Mouse (Mus musculus): ENCODE measurements around the gene Psap.
A peak's percentile ranks its signal among the peaks of the same experiment; 100 is the strongest.
"Not testable (repeated sequence)": the region's sequence is repeated elsewhere in the genome, so short reads cannot be mapped to it uniquely, and the experiment has no call there.

Gene Psap

DNA sequence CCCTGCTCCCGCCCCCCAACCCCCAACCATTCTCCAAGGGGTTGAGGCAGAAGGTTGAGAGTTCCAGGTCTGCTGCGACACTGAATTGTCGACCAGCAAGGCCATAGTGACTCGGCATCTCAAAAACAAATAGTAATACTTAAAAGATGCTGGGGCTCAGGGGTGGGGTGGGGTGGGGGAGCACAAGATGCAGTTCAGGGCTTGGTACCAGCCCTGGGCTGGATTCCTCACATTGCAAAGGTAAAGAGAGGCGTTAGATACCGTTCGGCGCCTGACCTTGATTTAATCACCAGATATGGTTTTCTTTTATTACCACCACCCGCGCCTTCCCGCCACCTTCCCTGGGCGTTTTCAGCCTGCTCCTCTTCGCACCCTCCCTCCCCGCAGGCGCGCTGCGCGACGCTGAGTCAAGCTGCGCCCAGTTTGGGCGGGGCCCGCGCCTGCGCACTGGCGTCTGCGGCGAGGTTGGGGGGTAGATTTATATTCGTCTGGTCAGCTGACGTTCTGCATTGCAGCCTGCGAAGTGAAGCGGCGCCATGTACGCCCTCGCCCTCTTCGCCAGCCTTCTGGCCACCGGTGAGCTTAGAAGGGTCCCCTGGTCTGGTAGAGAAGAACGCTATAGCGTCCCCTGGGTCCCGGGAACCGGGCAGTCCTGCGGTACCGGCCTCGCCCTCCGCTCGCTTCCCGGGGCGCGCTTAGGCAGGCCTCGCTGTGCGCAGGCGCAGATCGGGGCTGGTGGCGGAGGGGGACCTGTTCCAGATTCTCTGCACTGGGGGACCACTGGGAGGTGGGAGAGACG lies at the start of gene Psap:
Gene Psap, plus strand, starts transcription at position 421 of the 799 bp plus-strand sequence.
- peak; percentile 89 for DNase-seq (ENCODE audit: low read depth)

DNA sequence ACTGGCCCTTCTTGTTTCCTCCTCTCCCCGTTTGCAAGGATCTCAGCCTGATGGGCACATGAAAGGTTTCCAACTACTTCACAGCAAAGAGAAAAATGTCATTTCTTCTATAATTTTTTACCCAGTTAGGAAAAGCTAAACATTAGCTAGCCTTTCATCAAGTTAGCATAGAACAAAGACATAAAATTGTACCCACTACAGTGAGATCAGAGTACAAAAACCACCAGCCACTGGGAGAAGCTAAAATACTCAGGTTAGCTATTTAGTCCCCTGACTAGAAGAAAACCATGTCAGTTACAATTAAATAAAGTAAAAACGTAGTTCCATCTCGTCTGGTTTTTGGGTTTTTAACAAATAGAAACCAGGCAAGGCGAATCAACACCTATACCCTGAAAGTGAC lies 49.8 kb upstream of the Psap start:
- DNase-seq (ENCODE audit: low read depth) = no peak

DNA sequence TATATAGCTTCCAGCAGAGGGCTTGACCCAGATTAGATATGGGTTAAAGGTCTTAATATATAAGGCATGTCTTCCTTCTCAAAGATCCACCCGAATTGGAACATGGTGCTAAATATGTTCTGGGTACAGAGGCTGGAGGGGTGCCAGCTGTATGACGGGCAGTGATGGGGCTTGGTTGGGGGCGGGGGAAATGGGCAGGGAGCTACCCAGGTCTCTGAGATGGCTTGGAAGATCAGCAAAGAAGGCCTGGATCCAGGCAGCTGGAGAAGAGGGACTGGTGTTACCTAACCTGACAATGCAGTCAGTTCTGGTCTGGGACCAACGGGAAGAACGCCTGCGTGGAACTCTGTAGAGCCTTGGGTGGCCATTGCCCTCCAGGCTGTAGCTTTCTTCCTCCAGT lies 48.3 kb upstream of the Psap start:
- no peak for DNase-seq (ENCODE audit: low read depth)

DNA sequence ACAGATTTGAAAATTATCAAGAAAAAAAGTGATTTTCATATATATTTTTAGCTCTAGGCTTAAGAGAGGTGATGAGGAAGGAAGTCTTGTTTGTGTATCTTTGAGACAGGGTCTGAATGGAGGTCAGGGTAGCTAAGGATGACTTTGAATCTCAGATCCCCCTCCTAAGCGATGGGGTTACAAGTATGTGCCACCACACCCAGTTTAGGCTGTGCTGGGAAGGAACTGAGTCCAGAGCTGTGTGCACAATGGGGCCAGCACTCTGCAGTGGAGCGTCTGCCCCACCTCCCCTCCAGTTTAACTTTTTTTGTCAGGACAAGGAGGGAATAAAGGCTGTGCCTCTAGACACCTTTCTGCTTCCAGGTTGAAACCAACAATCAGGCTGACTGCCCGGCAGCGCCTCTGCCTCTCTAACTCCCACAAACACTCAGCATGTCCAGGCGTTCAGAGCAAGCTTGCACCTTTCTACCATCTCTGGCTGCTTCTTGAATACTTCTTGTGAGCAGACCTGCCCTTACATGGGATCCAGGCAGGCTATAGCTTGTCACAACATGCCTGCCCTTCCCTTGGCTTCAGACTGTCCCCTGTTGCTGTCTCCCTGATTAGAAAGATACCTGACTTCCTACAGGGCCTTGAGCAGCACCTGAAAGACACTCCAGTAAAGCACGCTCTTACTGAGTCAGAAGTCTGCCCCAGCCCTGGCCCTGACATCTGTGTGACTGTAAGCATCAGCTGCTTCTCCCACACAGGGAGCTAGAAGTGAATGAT lies 46.9 kb upstream of the Psap start:
- DNase-seq (ENCODE audit: low read depth) = no peak

DNA sequence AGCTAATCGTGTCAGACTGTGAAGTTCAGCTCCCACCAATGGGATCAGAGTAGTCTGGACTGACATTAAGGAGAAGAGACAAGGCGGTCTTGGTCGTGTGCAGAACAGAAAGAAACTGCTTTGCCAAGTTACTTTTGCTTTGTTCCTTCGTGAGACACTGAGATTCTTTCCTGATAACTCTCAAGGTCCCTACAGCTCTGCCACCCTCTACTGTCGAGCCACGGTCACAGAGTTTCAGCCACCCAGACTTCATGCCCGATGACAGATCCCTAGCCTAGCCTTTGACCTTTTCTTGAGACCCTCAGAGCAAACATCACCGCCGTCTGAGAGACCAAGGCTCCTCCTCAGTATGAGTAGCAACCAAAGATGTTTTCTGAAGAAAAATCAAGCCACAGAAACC lies 43.4 kb upstream of the Psap start:
- no peak for DNase-seq (ENCODE audit: low read depth)

DNA sequence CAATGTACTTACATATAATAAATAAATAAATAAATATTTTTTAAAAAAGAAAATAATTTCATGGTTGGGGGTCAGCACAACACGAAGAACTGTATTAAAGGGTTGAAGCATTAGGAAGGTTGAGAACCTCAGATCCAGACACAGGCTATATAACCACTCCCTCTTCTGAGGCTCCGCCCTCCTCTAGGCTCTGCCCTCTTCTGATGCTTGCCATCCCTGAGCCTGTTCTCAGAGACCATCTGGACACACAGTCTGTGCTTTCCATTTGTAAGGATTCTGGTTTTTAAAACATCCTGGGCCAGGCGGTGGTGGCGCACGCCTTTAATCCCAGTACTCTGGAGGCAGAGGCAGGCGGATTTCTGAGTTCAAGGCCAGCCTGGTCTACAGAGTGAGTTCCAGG lies 41.6 kb upstream of the Psap start:
- not testable (repeated sequence) for DNase-seq (ENCODE audit: low read depth)

DNA sequence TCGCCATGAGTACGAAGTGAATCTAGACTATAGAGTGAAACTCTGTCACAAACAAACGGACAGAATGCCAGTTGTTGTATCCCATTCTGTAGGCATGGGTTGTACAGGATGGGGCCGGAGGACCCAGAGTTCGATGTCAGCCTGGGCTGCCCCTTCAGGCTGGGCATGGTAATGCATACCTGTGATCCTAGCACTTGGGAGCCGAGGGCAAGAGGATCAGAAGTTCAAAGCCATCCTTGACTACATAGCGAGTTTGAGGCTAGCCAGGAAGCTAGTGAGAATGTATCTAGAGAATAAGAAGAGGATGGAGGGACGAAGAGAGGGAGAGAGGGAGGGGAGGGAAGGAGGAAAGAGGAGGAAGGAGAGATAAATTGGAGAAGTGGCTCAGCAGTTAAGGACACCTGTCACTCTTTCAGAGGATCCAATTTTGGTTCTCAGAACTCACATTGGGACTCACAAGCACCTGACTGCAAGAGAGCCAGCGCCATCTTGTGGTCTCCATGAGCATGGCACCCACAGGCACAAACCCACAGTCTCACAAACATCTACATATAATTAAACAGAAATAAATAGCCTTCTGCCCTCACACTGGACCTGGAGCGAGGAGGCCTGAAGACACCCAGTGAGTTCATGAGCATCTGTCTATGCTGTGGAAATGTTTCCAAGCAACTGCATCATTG lies 39.8 kb upstream of the Psap start:
- peak; percentile 22 for DNase-seq (ENCODE audit: low read depth)

DNA sequence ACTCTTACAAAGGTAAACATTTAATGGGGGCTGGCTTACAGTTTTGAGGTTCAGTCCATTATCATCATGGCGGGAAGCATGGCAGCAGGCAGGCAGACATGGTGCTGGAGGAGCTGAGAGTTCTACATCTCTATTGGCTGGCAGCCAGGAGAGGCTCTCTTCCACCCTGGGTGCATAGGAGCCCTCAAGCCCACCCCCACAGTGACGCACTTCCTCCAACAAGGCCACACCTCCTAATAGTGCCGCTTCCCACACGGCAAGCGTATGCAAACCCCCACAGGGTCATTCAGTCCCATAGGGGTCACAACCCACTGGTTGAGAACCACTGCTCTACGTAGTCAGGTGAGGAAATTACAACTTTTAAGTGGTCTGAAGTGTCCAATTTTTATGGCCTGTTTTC lies 37.0 kb upstream of the Psap start:
- DNase-seq (ENCODE audit: low read depth) = no peak

DNA sequence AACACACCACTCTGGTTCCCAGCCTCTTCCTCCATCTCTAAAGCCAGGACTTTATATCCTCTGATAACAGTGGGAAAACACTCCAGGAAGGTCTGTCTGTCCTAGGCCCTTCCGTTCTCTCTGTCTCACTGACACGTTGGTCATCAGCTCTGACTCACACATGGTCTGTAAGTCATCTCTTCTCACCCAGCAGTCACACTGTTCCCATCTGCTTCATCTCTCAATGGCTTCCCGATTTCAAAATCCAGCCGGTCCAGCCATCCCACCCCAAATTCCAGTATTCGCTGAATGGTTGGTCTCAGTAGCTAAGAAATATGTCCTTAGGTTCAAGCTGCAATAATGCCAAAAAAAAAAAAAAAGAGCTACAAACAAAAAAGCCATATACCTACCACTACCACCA lies 33.5 kb upstream of the Psap start:
- no peak for DNase-seq (ENCODE audit: low read depth)

DNA sequence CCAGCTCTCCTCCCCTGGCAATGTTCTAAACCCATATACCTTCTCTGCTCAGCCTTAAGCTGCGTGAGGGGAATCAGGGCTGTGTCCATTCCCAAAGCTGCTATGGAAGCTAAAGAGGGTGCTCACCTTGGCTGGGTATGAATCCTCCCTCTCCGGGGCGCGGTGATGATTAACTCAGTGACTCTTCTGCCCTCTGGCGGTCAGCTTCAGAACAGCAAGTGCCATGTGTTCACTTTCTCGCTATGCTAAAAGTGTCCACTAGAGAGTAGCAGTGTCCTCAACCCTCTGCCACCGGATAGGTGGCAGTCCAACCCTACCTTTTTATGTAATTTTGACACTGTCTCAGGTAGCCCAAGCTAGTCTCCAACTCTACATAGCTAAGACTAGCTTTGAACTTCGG lies 32.4 kb upstream of the Psap start:
- DNase-seq (ENCODE audit: low read depth) = peak; percentile 86

DNA sequence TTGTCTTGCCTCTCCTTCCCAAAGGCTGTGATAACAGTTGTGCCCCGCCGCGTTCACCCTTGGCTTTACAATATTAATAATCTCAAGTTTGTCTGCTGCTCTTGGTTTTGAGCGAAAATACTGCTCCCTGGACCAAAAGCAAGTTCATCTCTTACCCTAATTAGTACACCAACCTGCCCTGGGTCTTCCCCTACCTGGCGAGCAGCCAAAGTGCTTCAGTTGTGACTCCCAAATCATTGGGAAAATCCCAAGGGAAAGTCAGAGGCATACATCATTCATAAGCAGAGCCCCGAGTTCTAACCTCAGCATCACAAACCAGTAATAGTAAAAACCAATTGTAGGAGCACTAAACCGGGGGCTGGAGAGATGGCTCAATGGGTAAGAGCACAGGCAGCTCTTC lies 31.8 kb upstream of the Psap start:
- DNase-seq (ENCODE audit: low read depth) = no peak

DNA sequence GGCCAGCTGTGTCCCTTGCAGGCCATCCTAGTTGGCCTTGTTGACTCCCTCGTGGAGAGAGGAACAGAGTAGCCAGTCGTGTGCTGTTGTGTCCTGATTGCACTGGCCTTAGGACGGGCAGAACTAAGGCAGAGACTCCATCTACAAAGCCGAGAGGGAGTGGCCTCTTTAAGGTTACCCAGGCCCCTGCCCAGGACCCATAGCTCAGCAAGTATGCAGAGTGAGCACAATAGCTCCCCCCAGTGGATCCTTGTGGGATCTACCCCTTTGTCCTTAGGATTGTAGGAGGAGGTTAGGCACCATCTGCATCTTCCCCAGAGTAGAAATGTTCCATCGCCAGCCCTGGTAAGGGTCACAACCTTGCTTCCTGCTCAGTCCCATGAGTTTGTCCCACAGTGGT lies 30.9 kb upstream of the Psap start:
- peak; percentile 61 for DNase-seq (ENCODE audit: low read depth)

DNA sequence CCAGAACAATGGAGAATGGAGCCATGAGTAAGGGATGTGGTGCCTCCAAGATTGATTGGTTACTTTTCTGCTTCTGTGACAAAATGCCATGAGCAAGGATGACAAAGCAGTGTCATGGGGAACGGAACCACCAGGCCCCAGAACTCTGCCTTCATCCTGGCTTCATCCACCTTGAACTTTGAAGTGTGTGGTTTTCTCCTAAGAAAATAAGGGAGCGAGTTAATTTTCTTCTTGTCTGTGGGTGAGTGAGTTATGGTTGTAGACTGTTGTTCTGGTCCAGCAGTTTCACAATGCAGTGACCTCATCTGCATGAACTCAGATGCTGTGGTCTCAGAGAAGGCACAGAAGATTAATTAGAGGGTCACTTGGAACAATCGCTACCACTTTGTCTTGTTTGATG lies 29.1 kb upstream of the Psap start:
- DNase-seq (ENCODE audit: low read depth) = not testable (repeated sequence)

DNA sequence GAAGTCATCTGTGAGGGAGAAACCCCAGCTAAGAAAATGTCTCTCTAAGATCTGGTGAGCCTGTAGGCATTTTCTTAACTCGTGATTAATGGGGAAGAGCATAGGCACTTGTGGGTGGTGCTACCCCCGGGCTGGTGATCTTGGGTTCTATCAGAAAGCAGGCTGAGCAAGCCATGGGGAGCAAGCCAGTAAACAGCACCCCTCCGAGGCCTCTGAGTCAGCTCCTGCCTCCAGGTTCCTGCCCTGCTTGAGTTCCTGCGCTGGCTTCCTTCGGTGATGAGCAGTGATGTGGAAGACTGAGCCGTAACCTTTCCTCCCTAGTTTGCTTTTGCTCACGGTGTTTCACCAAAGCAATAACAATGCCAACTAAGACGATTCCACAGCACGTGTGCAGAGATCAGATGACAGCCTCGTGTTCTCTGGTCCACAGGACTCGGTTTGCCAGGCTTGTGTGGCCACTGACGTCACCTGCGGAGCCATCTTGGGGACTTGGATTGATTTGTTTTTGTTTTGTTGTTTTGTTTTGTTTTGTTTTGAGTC lies 26.9 kb upstream of the Psap start:
- DNase-seq (ENCODE audit: low read depth) = no peak

DNA sequence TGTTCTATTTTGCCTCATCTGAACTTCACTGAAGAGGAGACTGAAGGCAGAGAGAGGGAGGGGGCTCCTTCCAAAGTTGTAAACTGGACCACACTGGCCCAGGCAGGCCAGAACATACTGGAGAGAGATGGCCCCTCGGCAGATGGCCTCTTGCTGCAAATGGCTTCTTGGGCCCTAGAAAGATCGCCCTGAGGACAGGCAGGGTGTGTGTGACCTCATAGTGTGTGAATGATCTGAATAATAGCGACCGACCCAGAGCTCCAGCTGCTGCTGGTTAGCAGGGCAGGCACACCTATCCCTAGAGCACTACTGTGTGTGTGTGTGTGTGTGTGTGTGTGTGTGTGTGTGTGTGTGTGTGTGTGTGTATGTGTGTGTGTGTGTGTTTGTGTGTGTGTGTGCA lies 25.2 kb upstream of the Psap start:
- no peak for DNase-seq (ENCODE audit: low read depth)

DNA sequence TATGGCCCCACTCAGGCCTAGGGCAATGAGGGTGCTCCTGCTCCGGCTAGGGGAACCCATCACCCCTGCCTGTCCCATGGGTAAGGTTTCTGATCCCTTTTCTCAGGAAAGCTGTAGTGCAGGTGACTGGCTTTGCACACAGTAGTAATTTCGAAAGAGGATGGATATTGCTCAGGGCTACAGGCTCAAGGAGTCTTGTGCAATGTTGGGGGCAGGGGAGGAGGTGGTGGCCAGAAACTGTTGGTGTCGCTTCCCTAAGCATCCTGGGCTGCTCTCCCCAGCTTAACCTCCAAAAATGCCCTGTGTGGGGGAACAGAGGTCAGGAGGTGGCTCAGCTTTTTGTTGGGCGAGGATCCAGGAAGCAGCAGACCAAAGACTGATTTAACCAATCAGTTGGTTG lies 24.8 kb upstream of the Psap start:
- no peak for DNase-seq (ENCODE audit: low read depth)

DNA sequence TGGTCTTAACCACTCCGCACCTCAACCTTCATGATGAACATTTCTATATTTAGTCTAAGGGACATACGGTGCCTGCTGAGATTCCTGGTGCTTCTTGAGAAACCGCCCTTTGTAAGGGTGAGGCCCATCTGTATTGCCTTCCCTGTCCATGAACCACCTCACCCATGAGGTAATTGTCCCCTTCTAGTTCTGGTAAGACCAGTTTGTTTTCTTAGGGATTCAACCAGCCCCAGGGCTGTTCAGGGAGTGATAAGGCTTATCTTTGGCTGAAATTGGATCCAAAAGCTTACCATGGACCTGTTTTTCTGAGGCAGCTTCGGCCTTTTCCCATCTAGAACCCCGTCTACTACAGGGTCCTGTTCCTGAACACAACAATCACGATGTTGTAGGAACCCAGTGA lies 21.3 kb upstream of the Psap start:
- DNase-seq (ENCODE audit: low read depth) = no peak

DNA sequence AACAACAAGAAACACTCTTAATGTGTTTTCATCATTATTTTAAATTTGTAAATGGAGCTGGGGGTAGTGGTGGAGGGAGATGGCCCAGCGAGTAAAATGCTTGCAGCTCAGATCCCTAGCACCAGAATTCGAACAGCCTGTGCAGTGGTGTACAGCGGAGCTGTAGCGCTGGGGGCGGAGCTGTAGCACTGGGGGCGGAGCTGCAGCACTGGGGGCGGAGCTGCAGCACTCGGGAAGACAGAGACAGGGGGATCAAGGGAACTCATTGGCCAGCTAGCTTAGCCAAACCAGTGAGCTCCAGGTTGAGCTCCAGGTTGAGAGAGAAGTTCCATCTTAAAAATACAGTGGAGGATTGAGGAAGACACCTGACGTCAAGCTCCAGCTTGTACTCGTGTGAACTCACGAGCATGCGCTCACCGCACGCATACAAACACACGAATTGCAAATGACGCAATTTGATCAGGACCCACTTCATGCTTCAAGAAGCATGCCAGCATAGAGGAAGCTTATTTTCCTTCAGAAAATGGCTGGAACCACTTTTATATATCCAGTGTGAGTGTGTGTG lies 20.1 kb upstream of the Psap start:
- DNase-seq (ENCODE audit: low read depth) = no peak

DNA sequence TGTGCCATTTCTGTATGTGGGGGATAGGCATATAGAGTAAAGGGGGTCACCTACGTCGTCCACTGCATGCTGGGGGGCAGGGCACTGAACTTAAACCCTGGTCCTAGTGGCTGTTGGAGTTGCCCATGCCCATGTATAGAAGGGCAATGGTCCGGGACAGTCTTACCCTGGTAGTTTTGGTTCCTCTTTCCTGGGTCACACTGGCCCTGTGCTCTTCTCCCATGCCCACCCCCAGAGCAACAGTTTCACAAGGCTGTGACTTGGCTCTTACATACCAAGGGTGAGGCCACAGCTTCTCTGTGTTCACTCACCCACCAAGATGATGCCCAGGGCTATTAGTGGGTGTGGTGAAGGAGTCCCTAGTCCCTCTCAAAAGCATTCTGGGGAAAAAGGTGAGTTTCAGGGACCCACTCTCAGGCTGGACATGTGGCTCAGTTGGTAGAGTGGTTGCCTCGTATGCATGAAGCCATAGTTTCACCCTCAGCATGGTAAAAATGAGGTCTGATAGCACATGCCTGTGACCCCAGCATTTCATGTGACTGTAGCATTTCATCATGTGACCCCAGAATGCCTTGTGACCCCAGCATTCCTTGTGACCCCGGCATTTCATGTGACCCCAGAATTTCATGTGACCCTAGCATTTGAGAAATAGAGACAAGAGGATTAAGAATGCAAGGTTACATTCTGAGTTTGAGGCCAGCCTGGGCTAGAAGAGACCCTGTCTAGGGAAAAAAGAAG lies 16.7 kb upstream of the Psap start:
- DNase-seq (ENCODE audit: low read depth) = no peak

DNA sequence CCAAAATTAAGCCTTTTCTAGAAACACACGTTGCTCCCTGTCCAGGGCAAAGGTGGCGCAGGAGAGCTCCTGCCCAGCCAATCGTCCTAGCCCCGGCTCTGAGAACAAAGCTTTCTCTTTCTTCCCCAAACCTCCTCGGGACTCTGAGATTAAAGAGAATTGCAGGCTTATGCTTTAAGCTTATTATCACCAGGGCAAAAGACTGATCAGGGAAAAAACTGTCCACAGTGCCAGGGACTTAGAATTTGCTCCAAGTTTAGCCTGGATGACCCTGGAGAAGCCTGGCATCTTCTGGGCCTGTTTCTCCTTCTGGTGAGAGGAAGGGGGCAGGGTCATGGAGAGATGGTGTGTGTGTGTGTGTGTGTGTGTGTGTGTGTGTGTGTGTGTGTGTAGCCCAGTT lies 15.9 kb upstream of the Psap start:
- no peak for DNase-seq (ENCODE audit: low read depth)

DNA sequence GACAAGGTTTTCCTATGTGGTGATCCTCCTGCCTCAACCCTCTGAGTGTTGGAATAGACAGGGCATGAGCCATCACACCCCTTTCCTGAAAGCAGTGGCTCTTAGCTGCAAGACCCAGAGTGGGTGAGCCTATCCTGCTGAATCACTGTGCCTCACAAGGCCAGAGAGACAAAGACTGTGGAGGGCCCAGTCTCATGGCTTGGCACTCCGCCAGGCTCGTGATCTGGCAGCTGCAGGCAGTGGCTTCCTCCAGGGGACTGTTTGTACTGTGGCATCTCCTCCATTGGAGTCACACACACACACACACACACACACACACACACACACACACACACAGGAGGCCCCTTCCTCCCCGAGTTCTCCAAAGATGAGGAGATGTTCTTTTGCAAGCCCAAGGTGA lies 15.0 kb upstream of the Psap start:
- DNase-seq (ENCODE audit: low read depth) = no peak

DNA sequence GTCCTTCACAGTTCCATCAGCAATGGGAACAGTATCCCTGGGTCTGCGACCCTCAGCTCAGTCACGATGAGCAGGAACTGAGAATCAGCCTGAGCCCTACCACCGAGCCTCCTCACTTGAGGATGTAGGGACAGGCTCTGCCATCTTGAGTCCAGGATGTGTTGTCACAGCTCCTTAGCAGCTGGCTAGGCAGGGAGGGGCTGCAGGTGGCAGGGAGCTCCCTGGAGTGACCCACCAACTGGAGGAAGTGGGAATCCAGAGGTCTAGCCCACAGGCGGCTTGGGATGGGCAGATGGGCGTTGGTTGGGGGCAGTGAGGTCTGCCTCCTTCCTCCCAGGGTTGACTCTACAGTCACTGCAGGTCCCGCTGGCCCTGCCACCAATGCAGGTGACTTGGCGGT lies 14.1 kb upstream of the Psap start:
- no peak for DNase-seq (ENCODE audit: low read depth)
